Mouse (Mus musculus) lung, adult 2 months (tissue): ENCODE data around the gene Gm21149. TPM values are rescaled to one million over a fixed set of nuclear protein-coding genes. Genes with fewer than 3 reads are reported as not detected.
"Not testable (repeated sequence)": the region's sequence is repeated elsewhere in the genome, so short reads cannot be mapped to it uniquely, and the experiment has no call there.

Experiments
- DNase-seq: peaks from one replicate; pipeline ENCODE4 v3.0.0; 2022
- H3K4me1 ChIP-seq: fragments of 200-500 bp; 2 replicates; pipeline ENCODE4 v1.6.1; 2011; ENCODE audit warnings: low read length; ENCODE audit not compliant: control insufficient read depth, insufficient read depth
- H3K4me3 ChIP-seq: fragments of 200-500 bp; replicated peaks from 2 replicates; pipeline ENCODE3; 2011; ENCODE audit warnings: low read depth, mild to moderate bottlenecking, control low read depth, low read length; ENCODE audit errors: extremely low read depth
- CTCF ChIP-seq: fragments of 200-500 bp; IDR thresholded peaks from 2 replicates; pipeline ENCODE4 v1.5.1; 2011; ENCODE audit warnings: mild to moderate bottlenecking, low read length, control low read depth; ENCODE audit not compliant: insufficient read depth
- POLR2A ChIP-seq: fragments of 200-500 bp; IDR thresholded peaks from 2 replicates; pipeline ENCODE4 v1.6.1; 2011; ENCODE audit warnings: low read depth, mild to moderate bottlenecking, control low read depth, low read length, borderline replicate concordance; ENCODE audit errors: extremely low read depth
- WGBS: fragments of 180-500 bp; shearing (Covaris S2); methylation state at CpG from one replicate; pipeline ENCODE4 v1.1.7; 2018; 5-methylcytosine and 5-hydroxymethylcytosine counted together
- polyA plus RNA-seq: library from polyadenylated mRNA; depleted of rRNA; stranded (reverse); fragments of >200 nt; gene quantifications from 2 replicates; pipeline ENCODE4 v1.2.3, GENCODE M21; 2012; rRNA removed

Gene Gm21149
- polyA plus RNA-seq: 0.11 TPM in 1 of 2 replicates, not detected in the other

GRCm38 (mm10) chr5:15476423-15476822 is at the start of gene Gm21149:
TSS of gene Gm21149 (minus strand) at chr5:15476523.
- H3K4me3 ChIP-seq, DNase-seq, H3K4me1 ChIP-seq: not testable (repeated sequence)
- 36% methylated on average over 1 of the region's 1 CpGs for WGBS

GRCm38 (mm10) chr5:15522470-15522869 is 46.1 kb upstream of the Gm21149 start:
- DNase-seq, H3K4me3 ChIP-seq, H3K4me1 ChIP-seq: not testable (repeated sequence)

- DNase-seq, H3K4me3 ChIP-seq, H3K4me1 ChIP-seq: not testable (repeated sequence)
- 28% methylated on average over 2 of the region's 2 CpGs for WGBS
Measured at GRCm38 (mm10) chr5:15522028-15522427, 45.7 kb upstream of the Gm21149 start.

- H3K4me1 ChIP-seq, H3K4me3 ChIP-seq, DNase-seq: not testable (repeated sequence)
- WGBS: 19% methylated on average over 5 of the region's 5 CpGs
Measured at GRCm38 (mm10) chr5:15520418-15520817, 44.1 kb upstream of the Gm21149 start.

- 53% methylated on average over 2 of the region's 2 CpGs for WGBS
- not testable (repeated sequence) for H3K4me3 ChIP-seq, DNase-seq, H3K4me1 ChIP-seq
Measured at GRCm38 (mm10) chr5:15517150-15517549, 40.8 kb upstream of the Gm21149 start.

- not testable (repeated sequence) for H3K4me3 ChIP-seq, DNase-seq, H3K4me1 ChIP-seq
- 61% methylated on average over 3 of the region's 3 CpGs for WGBS
Measured at GRCm38 (mm10) chr5:15512236-15512635, 35.9 kb upstream of the Gm21149 start.

GRCm38 (mm10) chr5:15509911-15510310 is 33.6 kb upstream of the Gm21149 start:
- DNase-seq, H3K4me3 ChIP-seq, H3K4me1 ChIP-seq: not testable (repeated sequence)
- 71% methylated on average over 1 of the region's 1 CpGs for WGBS

GRCm38 (mm10) chr5:15508460-15509451 is 32.4 kb upstream of the Gm21149 start:
- WGBS: 60% methylated on average over 6 of the region's 6 CpGs
- not testable (repeated sequence) for H3K4me1 ChIP-seq, H3K4me3 ChIP-seq, DNase-seq

GRCm38 (mm10) chr5:15507757-15508459 is 31.6 kb upstream of the Gm21149 start:
- H3K4me3 ChIP-seq, DNase-seq, H3K4me1 ChIP-seq: not testable (repeated sequence)
- WGBS: 59% methylated on average over 6 of the region's 6 CpGs

GRCm38 (mm10) chr5:15507309-15507619 is 30.9 kb upstream of the Gm21149 start:
- WGBS: 70% methylated on average over 3 of the region's 3 CpGs
- DNase-seq: no peak
- Histone ChIP-seq H3K4me3 (no peak overlapping the region), H3K4me1 (no peaks in the 10 kb centered on the region)
- TF ChIP-seq CTCF (no peak), POLR2A (no peak)

GRCm38 (mm10) chr5:15506575-15507308 is 30.4 kb upstream of the Gm21149 start:
- no peak for DNase-seq
- 37% methylated on average over 16 of the region's 16 CpGs for WGBS
- Histone ChIP-seq H3K4me3 (no peak overlapping the region), H3K4me1 (no peaks in the 10 kb centered on the region)
- TF ChIP-seq POLR2A (no peak), CTCF (peak; percentile 66)
